7 mouse cellular contexts compared by ENCODE assay signal in genomic region chr9:3404372-3404771, GRCm38 (mm10). TPM values are rescaled to one million over a fixed set of nuclear protein-coding genes. Genes with fewer than 3 reads are reported as not detected.
DNase-seq lines count a peak whose midpoint lies in the region; ATAC-seq and TF ChIP-seq lines count a peak whose summit lies in the region.

No protein-coding gene starts in this region.

- TF ChIP-seq CTCF in ES-Bruce4 (IDR thresholded peaks at IDR 0.05; ENCODE audit: low read depth, low read length) = no peak

- peak overlapping the region; percentile 65 for H3K4me2 ChIP-seq in embryonic facial prominence, embryonic 12.5 days (replicated peaks)

- H3K27ac ChIP-seq in ES-Bruce4 (ENCODE audit: insufficient read depth, low read length) = peak overlapping the region; percentile 75; the same call in 1 of the 2 replicates
- H3K27ac ChIP-seq in embryonic facial prominence, embryonic 12.5 days = 0 out of 2 replicates have a peak overlapping the region, but pooled peaks have one; percentile 70

- TF ChIP-seq POLR2A in ES-Bruce4 (IDR thresholded peaks at IDR 0.05; ENCODE audit: insufficient read depth, low read length) = no peak

- no peaks in the 10 kb centered on the region for H3K4me1 ChIP-seq in ES-Bruce4 (ENCODE audit: control insufficient read depth, insufficient read depth, low read length)
- H3K4me1 ChIP-seq in embryonic facial prominence, embryonic 12.5 days = no peaks in the 10 kb centered on the region

- no peak for ATAC-seq in embryonic facial prominence, embryonic 12.5 days (ENCODE audit: insufficient number of reproducible peaks, insufficient read depth, low FRiP score, low TSS enrichment)

- H3K9ac ChIP-seq in ES-Bruce4 (ENCODE audit: low read depth, poor library complexity, severe bottlenecking) = peak overlapping the region; percentile 99
- H3K9ac ChIP-seq in embryonic facial prominence, embryonic 12.5 days = peak overlapping the region; percentile 64

- peak; percentile 24 for DNase-seq in adrenal gland, adult 8-10 months
- peak; percentile 18 to 33 for DNase-seq in heart, postnatal 10 days
- DNase-seq in layer of hippocampus, adult 9-11 months = peak; percentile 32
- peak; percentile 15 for DNase-seq in lung, postnatal 36 days
- DNase-seq in right cerebral cortex, postnatal 4 days = peak; percentile 4

- no peak for TF ChIP-seq EP300 in ES-Bruce4 (IDR thresholded peaks at IDR 0.05; ENCODE audit: insufficient read depth, low read depth, low read length)

- no peaks in the 10 kb centered on the region for H3K36me3 ChIP-seq in ES-Bruce4 (ENCODE audit: control insufficient read depth, insufficient read depth, low read length, poor library complexity, severe bottlenecking)
- H3K36me3 ChIP-seq in embryonic facial prominence, embryonic 12.5 days = no peaks in the 10 kb centered on the region

- intact Hi-C loops in heart, postnatal 10 days (cut with DNase I) = loop anchor here (5.0 kb wide), 2 partner anchors 67 to 898 kb away; partner anchors contain the start of gene Alkbh8

- H3K27me3 ChIP-seq in ES-Bruce4 (ENCODE audit: control insufficient read depth, insufficient read depth, low read length, poor library complexity, severe bottlenecking) = no peaks in the 10 kb centered on the region
- no peaks in the 10 kb centered on the region for H3K27me3 ChIP-seq in embryonic facial prominence, embryonic 12.5 days

- no peaks in the 10 kb centered on the region for H3K9me3 ChIP-seq in ES-Bruce4 (replicated peaks; ENCODE audit: control insufficient read depth, insufficient read depth, low read length, poor library complexity, severe bottlenecking)
- H3K9me3 ChIP-seq in embryonic facial prominence, embryonic 12.5 days = no peaks in the 10 kb centered on the region

- WGBS in embryonic facial prominence, embryonic 12.5 days = under 1% methylated on average over 13 of the region's 13 CpGs

- H3K4me3 ChIP-seq in ES-Bruce4 (ENCODE audit: low read depth, low read length) = peak overlapping the region; percentile 100
- peak overlapping the region; percentile 54 for H3K4me3 ChIP-seq in embryonic facial prominence, embryonic 12.5 days

RNA-seq across cellular contexts. Expression of gene Cwf19l2, which starts 1.0 kb away (rescaled TPM):
- 43.3 and 47.8 TPM in 2 replicates for polyA plus RNA-seq in ES-Bruce4 (2011; ENCODE audit: insufficient read depth, insufficient read length, low read depth, missing spikeins)
- 10 to 100 TPM; 27.7 to 51.5 (median 37.5) TPM for total RNA-seq in adrenal gland, adult 8-10 months (2022)
- polyA plus RNA-seq in embryonic facial prominence, embryonic 12.5 days (2016; fragmentation: Nextera tagmentation; extraction: Ambion mirVana) = 19.5 and 19.7 TPM in 2 replicates
- 10 to 100 TPM; 15.1 to 15.4 TPM for total RNA-seq in heart, postnatal 10 days (2021)
